Mouse (Mus musculus) ES-Bruce4 (cell line): ENCODE measurements around the gene Gm17604. TPM values are rescaled to one million over a fixed set of nuclear protein-coding genes. Genes with fewer than 3 reads are reported as not detected.

Source experiments
- H3K27ac ChIP-seq: 2 replicates; pipeline ENCODE4 v1.5.1; 2012; ENCODE audit warnings: low read length, inconsistent platforms; ENCODE audit not compliant: insufficient read depth
- H3K27me3 ChIP-seq: 2 replicates; pipeline ENCODE4 v1.6.1; 2012; ENCODE audit warnings: mild to moderate bottlenecking, low read length, inconsistent platforms; ENCODE audit not compliant: control insufficient read depth, poor library complexity, insufficient read depth, severe bottlenecking
- H3K36me3 ChIP-seq: 2 replicates; pipeline ENCODE4 v1.6.1; 2012; ENCODE audit warnings: inconsistent platforms, mild to moderate bottlenecking, low read length, moderate library complexity; ENCODE audit not compliant: control insufficient read depth, poor library complexity, insufficient read depth, severe bottlenecking
- H3K4me1 ChIP-seq: one replicate; pipeline ENCODE4 v1.8.1; 2011; ENCODE audit warnings: low read length; ENCODE audit not compliant: control insufficient read depth, insufficient read depth
- H3K4me3 ChIP-seq: 2 replicates; pipeline ENCODE4 v1.5.1; 2011; ENCODE audit warnings: low read depth, mild to moderate bottlenecking, low read length
- H3K9ac ChIP-seq: 2 replicates; pipeline ENCODE4 v1.6.1; 2012; ENCODE audit warnings: low read depth, mild to moderate bottlenecking, inconsistent platforms; ENCODE audit not compliant: poor library complexity, severe bottlenecking
- H3K9me3 ChIP-seq: replicated peaks from 2 replicates; pipeline ENCODE4 v1.6.1; 2012; ENCODE audit warnings: mild to moderate bottlenecking, low read length, inconsistent platforms; ENCODE audit not compliant: control insufficient read depth, poor library complexity, insufficient read depth, severe bottlenecking
- CTCF ChIP-seq: IDR thresholded peaks from one replicate; pipeline ENCODE4 v1.8.1; 2011; ENCODE audit warnings: low read depth, low read length
- EP300 ChIP-seq: IDR thresholded peaks from 2 replicates; pipeline ENCODE4 v1.6.1; 2011; ENCODE audit warnings: low read depth, low read length; ENCODE audit not compliant: insufficient read depth
- POLR2A ChIP-seq: IDR thresholded peaks from one replicate; pipeline ENCODE4 v1.8.1; 2011; ENCODE audit warnings: low read length; ENCODE audit not compliant: insufficient read depth
- polyA plus RNA-seq: library from polyadenylated mRNA; stranded (reverse); fragments of >200 nt; gene quantifications from 2 replicates; pipeline ENCODE4 v1.2.4, GENCODE M21; 2011; ENCODE audit warnings: low read depth; ENCODE audit not compliant: missing spikeins, insufficient read depth, insufficient read length

Gene Gm17604
- not detected in 2 replicates for polyA plus RNA-seq

DNA sequence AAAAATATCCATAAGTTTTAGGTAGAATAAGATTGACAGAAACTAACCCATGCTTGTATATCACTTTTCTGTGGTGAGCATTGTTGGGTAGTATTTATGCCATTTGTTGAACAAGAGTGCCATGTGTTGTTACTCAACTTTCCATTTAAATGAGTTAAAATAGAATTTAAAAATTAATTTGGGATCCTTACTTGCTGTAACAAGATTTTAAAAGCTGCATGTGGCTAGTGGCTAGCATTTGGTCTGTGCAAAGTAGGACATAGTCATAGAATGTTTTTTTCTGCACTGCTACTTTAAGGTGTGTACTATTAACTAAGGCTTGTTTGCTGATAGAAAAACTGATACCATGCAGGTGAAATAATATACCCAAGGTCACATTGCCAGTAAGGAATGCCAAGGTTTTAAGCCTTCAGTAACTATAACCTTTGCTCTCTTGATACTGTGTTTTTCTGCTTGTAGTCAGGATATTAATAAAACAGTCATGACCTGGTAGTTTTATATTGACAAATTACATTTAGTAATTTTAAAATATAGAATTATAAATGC is at the start of gene Gm17604:
Gm17604 (minus strand) TSS at position 51 of the 546 bp plus-strand sequence.
- no peaks in the 10 kb centered on the region for H3K27me3 ChIP-seq
- no peaks in the 10 kb centered on the region for H3K9me3 ChIP-seq
- H3K27ac ChIP-seq = no peak within 1 kb of the TSS
- no peak within 1 kb of the TSS for H3K4me3 ChIP-seq
- no peak within 1 kb of the TSS for H3K9ac ChIP-seq
- H3K36me3 ChIP-seq = no peaks in the 10 kb centered on the region
- H3K4me1 ChIP-seq = no peaks in the 10 kb centered on the region
- TF ChIP-seq POLR2A (no peak), CTCF (no peak), EP300 (no peak)

DNA sequence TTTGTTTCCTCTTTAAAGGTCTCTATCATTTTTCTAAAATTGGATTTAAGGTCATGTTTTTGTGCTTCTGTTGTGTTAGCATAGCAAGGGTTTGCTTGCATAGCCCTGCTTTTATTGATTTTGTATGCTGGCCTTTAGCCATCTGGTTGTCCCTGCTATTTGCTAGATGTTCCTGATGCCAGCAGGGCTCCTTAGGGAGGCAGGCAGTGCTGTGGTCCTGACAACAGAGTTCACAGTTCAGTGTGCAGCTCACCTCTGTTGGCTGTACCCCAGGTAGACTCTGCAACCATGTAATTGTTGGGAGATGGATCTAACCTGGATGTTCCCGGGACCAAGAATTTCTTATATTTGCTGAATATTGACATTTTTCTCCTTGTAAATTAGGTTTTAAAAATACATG is 45.3 kb upstream of the Gm17604 start:
- Histone ChIP-seq H3K36me3 (no peaks in the 10 kb centered on the region), H3K4me1 (no peaks in the 10 kb centered on the region), H3K27me3 (no peaks in the 10 kb centered on the region), H3K27ac (no peak overlapping the region), H3K9me3 (no peaks in the 10 kb centered on the region), H3K4me3 (no peak overlapping the region), H3K9ac (no peak overlapping the region)
- TF ChIP-seq EP300 (no peak), CTCF (no peak), POLR2A (no peak)

DNA sequence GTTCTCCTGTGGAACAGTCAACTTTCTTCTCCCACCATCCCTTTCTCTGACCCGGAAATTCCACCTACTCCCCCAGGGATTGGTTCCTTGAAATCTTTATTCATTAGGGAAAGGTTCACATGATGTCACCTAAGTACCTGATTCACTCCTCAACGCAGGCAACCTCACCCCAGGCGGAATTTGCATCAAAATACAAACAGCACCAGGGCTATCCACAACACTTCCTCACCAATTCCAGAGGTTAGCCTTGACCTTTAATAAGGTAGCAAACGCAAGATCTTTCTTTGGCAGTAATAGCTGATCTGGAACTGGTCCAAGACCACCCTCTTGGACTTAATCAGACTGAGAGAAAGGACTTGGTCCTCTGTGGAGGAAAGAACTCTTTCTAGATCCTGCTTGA is 1.5 kb downstream of the Gm17604 start:
- Histone ChIP-seq H3K27me3 (no peaks in the 10 kb centered on the region), H3K4me3 (no peak overlapping the region), H3K36me3 (no peaks in the 10 kb centered on the region), H3K9me3 (no peaks in the 10 kb centered on the region), H3K4me1 (no peaks in the 10 kb centered on the region), H3K9ac (no peak overlapping the region), H3K27ac (no peak overlapping the region)
- TF ChIP-seq POLR2A (no peak), CTCF (no peak), EP300 (no peak)

DNA sequence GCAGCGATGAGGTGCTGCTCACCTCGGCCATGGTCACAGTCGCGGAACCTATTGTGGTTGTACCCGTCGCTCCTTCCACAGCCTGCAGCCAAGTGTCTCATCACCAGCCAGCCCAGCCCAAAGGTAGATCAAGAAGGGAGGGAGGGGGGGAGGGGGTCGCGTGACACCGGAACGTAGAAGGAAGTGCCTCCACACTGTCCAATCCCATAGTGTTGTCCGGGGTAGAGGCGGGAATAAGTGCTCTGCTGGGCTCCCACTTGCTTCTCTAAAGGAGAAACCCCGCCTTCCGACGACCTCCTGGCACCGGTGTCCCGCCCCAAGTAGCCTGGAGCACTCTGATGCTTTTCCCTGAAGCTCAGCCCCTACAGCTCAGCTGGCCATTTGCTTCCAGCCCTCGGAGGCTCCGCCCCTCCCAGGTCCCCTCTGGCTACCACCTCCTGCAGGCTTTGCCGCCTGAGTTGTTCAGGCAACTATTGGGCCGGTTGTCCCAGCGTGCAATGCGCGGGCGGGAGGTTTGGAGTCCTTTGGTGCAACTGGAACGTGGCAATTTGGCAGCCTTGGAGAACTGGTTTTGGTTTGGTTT is 24.3 kb downstream of the Gm17604 start, which contains the start of the genes Mospd2 and Fancb:
Mospd2 (minus strand) TSS at position 183 of the 583 bp plus-strand sequence.
Fancb (plus strand) TSS at position 400 of the 583 bp plus-strand sequence.
- H3K9ac ChIP-seq = peak within 1 kb of the TSS; percentile 74
- H3K27me3 ChIP-seq = no peaks in the 10 kb centered on the region

DNA sequence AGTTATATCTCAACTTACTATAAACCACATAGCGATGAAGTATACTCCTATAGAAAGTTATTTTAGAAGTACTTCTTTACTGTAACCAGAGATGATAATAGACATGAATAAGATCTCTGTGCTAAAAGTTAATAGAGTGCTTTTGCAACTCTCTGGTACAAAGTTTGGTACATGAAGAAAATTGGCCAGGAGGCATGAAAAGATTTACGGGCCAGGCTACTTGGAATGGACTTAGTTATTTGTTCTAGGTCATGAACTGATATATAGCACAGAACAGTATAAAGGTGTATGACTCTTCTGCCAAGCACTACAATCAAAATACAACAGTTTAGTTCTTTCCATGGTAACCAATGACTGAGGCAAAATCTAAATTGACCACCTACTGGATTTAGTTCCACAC is 25.8 kb downstream of the Gm17604 start:
- Histone ChIP-seq H3K4me3 (no peak overlapping the region), H3K27ac (no peak overlapping the region), H3K27me3 (no peaks in the 10 kb centered on the region), H3K9ac (no peak overlapping the region), H3K9me3 (no peaks in the 10 kb centered on the region), H3K36me3 (no peaks in the 10 kb centered on the region), H3K4me1 (peaks cover 2% of the 10 kb centered on the region)
- TF ChIP-seq CTCF (no peak), EP300 (no peak), POLR2A (no peak)

More for the DNA sequence above, 24.3 kb downstream of the Gm17604 start, which contains the start of the genes Mospd2 and Fancb:
- TF ChIP-seq EP300 = no peak
- TF ChIP-seq POLR2A = peak; percentile 14
- Histone ChIP-seq H3K4me1 (peaks cover 2% of the 10 kb centered on the region), H3K9me3 (no peaks in the 10 kb centered on the region), H3K27ac (peak within 1 kb of the TSS; percentile 67), H3K36me3 (no peaks in the 10 kb centered on the region), H3K4me3 (peak within 1 kb of the TSS; percentile 90)

DNA sequence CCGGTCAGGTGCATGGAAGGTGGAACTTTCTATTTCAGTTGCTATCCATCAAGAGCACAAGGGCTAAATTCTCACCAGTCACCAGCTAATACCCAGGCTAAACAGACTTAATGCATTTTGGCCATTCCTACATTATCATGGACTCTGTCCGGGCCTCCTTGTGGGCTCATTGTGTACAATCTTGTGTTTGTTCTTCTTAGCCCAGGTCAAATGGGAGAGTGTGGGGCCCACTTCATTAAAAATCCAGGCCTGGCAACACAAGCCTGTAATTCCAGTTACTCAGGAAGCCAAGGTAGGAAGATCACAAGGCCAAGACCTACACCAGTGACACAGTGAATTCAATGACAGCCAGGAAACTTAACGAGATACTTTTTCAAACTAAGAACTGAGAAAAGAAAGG is 33.4 kb downstream of the Gm17604 start:
- no peaks in the 10 kb centered on the region for H3K36me3 ChIP-seq
- no peak overlapping the region for H3K27ac ChIP-seq
- H3K9me3 ChIP-seq = no peaks in the 10 kb centered on the region
- no peaks in the 10 kb centered on the region for H3K4me1 ChIP-seq
- H3K9ac ChIP-seq = no peak overlapping the region
- H3K4me3 ChIP-seq = no peak overlapping the region
- TF ChIP-seq EP300 (no peak), CTCF (no peak), POLR2A (no peak)
- H3K27me3 ChIP-seq = no peaks in the 10 kb centered on the region
